Mouse (Mus musculus) MEL (cell line): Measurements from ENCODE around the gene Msantd3.

ENCODE experiments used
- BHLHE40 ChIP-seq: IDR thresholded peaks from 2 replicates; pipeline ENCODE4 v1.6.1; 2012; ENCODE audit warnings: low read depth, mild to moderate bottlenecking, inconsistent platforms, low read length, improper control_type of control experiment, borderline replicate concordance
- CHD1 ChIP-seq: IDR thresholded peaks from 2 replicates; pipeline ENCODE4 v1.6.1; 2012; ENCODE audit warnings: low read depth, mild to moderate bottlenecking, inconsistent platforms, low read length, improper control_type of control experiment
- CTCF ChIP-seq, 3 experiments: IDR thresholded peaks in 2 of 3; conservative IDR thresholded peaks in 1 of 3; 2 replicates each; pipeline ENCODE4 v1.5.1; 2011 to 2012; ENCODE audit warnings: low read length in 3 of 3, low read depth in 2 of 3, mild to moderate bottlenecking in 2 of 3, improper control_type of control experiment in 1 of 3, inconsistent platforms in 1 of 3, mixed read lengths in 1 of 3, moderate library complexity in 1 of 3; ENCODE audit not compliant: control insufficient read depth in 1 of 3, insufficient read depth in 1 of 3, poor library complexity in 1 of 3, severe bottlenecking in 1 of 3
- ELF1 ChIP-seq: IDR thresholded peaks from 2 replicates; pipeline ENCODE4 v1.6.1; 2014; ENCODE audit warnings: low read depth, mild to moderate bottlenecking, inconsistent platforms, low read length, improper control_type of control experiment, moderate library complexity
- EP300 ChIP-seq, 2 experiments: IDR thresholded peaks; 2 replicates each; pipeline ENCODE4 v1.6.1; 2011; ENCODE audit warnings: improper control_type of control experiment in 2 of 2, low read length in 2 of 2, low read depth in 1 of 2, mild to moderate bottlenecking in 1 of 2
- GATA1 ChIP-seq: IDR thresholded peaks from 2 replicates; pipeline ENCODE4 v1.6.1; 2011; ENCODE audit warnings: low read depth, low read length, improper control_type of control experiment
- MAFK ChIP-seq: IDR thresholded peaks from 2 replicates; pipeline ENCODE4 v1.6.1; 2011; ENCODE audit warnings: low read depth, mild to moderate bottlenecking, low read length, improper control_type of control experiment, borderline replicate concordance
- MAX ChIP-seq: IDR thresholded peaks from 2 replicates; pipeline ENCODE4 v1.6.1; 2011; ENCODE audit warnings: low read length, improper control_type of control experiment
- NRF1 ChIP-seq: IDR thresholded peaks from 2 replicates; pipeline ENCODE4 v1.6.1; 2014; ENCODE audit warnings: low read depth, mild to moderate bottlenecking, inconsistent platforms, low read length, improper control_type of control experiment, moderate library complexity; ENCODE audit not compliant: poor library complexity, insufficient read depth, severe bottlenecking
- POLR2A ChIP-seq, 2 experiments: IDR thresholded peaks; 2 replicates each; pipeline ENCODE4 v1.6.1; 2011 to 2012; ENCODE audit warnings: low read length in 2 of 2, mild to moderate bottlenecking in 2 of 2, control low read depth in 1 of 2, improper control_type of control experiment in 1 of 2, low read depth in 1 of 2, moderate library complexity in 1 of 2; ENCODE audit not compliant: control insufficient read depth in 1 of 2, insufficient read depth in 1 of 2, poor library complexity in 1 of 2

DNA sequence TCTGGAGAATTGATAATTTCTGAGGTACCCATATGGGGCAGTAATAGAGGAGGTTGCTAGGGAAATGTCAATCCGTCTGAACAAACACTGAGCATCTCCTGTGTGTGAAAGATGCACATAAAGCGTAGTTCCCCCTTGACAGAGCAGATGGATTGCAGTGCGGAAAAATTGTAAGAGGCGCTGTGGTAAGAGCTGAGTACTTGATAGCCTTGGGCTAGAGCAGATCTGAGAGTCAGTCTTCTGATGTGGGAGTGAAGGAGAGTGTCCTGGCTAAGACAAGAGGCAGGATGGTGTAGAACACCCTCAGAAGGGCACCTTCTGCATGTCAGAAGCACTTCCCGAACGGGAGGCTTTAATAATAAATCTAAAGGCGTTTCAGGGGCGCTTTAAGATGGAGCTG is 4.4 kb downstream of the Msantd3 start:
- TF ChIP-seq POLR2A (IDR thresholded peaks at IDR 0.05; ENCODE audit: control insufficient read depth in 1 of 2, insufficient read depth in 1 of 2, low read depth in 1 of 2, low read length in 2 of 2, poor library complexity in 1 of 2) (no peak), NRF1 (no peak), CTCF (IDR thresholded peaks at IDR 0.05 in 2 of 3, conservative IDR thresholded peaks at IDR 0.05 in 1 of 3; ENCODE audit: control insufficient read depth in 1 of 3, insufficient read depth in 1 of 3, low read depth in 2 of 3, low read length in 3 of 3, poor library complexity in 1 of 3, severe bottlenecking in 1 of 3) (no peak), MAFK (no peak), EP300 (IDR thresholded peaks at IDR 0.05; ENCODE audit: low read depth in 1 of 2, low read length in 2 of 2) (no peak), CHD1 (no peak), MAX (no peak), GATA1 (no peak), BHLHE40 (no peak), ELF1 (no peak)
